Mouse (Mus musculus): ENCODE results near the gene Ankrd34a. TPM values are rescaled to one million over a fixed set of nuclear protein-coding genes. Genes with fewer than 3 reads are reported as not detected.

The Ankrd34a gene
- polyA plus RNA-seq, 1 experiment from 2014 or later, result 9.5 TPM

Other genes starting within 250 kb of the Ankrd34a start
- gene BC107364, start 144.3 kb upstream of the Ankrd34a start, polyA plus RNA-seq (2016; fragmentation: Nextera tagmentation; extraction: Ambion mirVana), result 0.72 and 0.87 TPM in 2 replicates
- gene Hfe2, start 71.5 kb upstream of the Ankrd34a start, polyA plus RNA-seq (2016; fragmentation: Nextera tagmentation; extraction: Ambion mirVana), result 7.9 and 9.2 TPM in 2 replicates
- 144 and 150 TPM in 2 replicates for gene Txnip, start 38.7 kb upstream of the Ankrd34a start, polyA plus RNA-seq (2016; fragmentation: Nextera tagmentation; extraction: Ambion mirVana)
- gene Gm16253, start 19.7 kb upstream of the Ankrd34a start, polyA plus RNA-seq (2016; fragmentation: Nextera tagmentation; extraction: Ambion mirVana), result 1.6 and 2.4 TPM in 2 replicates
- 39.2 and 39.3 TPM in 2 replicates for gene Polr3gl, start 2.5 kb upstream of the Ankrd34a start, polyA plus RNA-seq (2016; fragmentation: Nextera tagmentation; extraction: Ambion mirVana)
- 5.1 and 5.2 TPM in 2 replicates for gene Lix1l, start 4.5 kb downstream of the Ankrd34a start, polyA plus RNA-seq (2016; fragmentation: Nextera tagmentation; extraction: Ambion mirVana)
- gene Rbm8a, start 33.3 kb downstream of the Ankrd34a start, polyA plus RNA-seq (2016; fragmentation: Nextera tagmentation; extraction: Ambion mirVana), result 90.8 and 95.8 TPM in 2 replicates
- 36.9 and 37.2 TPM in 2 replicates for gene Pex11b, start 38.7 kb downstream of the Ankrd34a start, polyA plus RNA-seq (2016; fragmentation: Nextera tagmentation; extraction: Ambion mirVana)
- gene Gm42957, start 38.8 kb downstream of the Ankrd34a start, polyA plus RNA-seq (2016; fragmentation: Nextera tagmentation; extraction: Ambion mirVana), result 0.10 and 0.14 TPM in 2 replicates
- gene Itga10, start 48.9 kb downstream of the Ankrd34a start, polyA plus RNA-seq (2016; fragmentation: Nextera tagmentation; extraction: Ambion mirVana), result 0.75 and 0.91 TPM in 2 replicates
- 0.17 and 0.23 TPM in 2 replicates for gene Ankrd35, start 73.5 kb downstream of the Ankrd34a start, polyA plus RNA-seq (2016; fragmentation: Nextera tagmentation; extraction: Ambion mirVana)
- 42.0 and 43.3 TPM in 2 replicates for gene Pias3, start 99.7 kb downstream of the Ankrd34a start, polyA plus RNA-seq (2016; fragmentation: Nextera tagmentation; extraction: Ambion mirVana)
- gene Nudt17, start 111.9 kb downstream of the Ankrd34a start, polyA plus RNA-seq (2016; fragmentation: Nextera tagmentation; extraction: Ambion mirVana), result 6.2 and 6.9 TPM in 2 replicates
- 27.6 and 32.5 TPM in 2 replicates for gene Polr3c, start 131.0 kb downstream of the Ankrd34a start, polyA plus RNA-seq (2016; fragmentation: Nextera tagmentation; extraction: Ambion mirVana)
- gene Rnf115, start 131.0 kb downstream of the Ankrd34a start, polyA plus RNA-seq (2016; fragmentation: Nextera tagmentation; extraction: Ambion mirVana), result 54.5 and 56.5 TPM in 2 replicates
- gene Pdzk1, start 232.6 kb downstream of the Ankrd34a start, polyA plus RNA-seq (2016; fragmentation: Nextera tagmentation; extraction: Ambion mirVana), result 0.36 TPM in 1 of 2 replicates, not detected in the other
- 0.08 TPM in 1 of 2 replicates, not detected in the other for gene Cd160, start 232.7 kb downstream of the Ankrd34a start, polyA plus RNA-seq (2016; fragmentation: Nextera tagmentation; extraction: Ambion mirVana)

All from heart, embryonic 12.5 days (tissue).